Mouse (Mus musculus) 3T3-L1 (cell line): ENCODE results near the gene Cdadc1.

Source experiments
- DNase-seq: peaks from one replicate; pipeline ENCODE4 v3.0.0-alpha.2; 2015; ENCODE audit warnings: low read depth, low spot score

Cdadc1 gene

GRCm38 (mm10) chr14:59612920-59613625, 15.3 kb upstream of the Cdadc1 start:
- DNase-seq: peak; percentile 73

GRCm38 (mm10) chr14:59607021-59607420, 9.3 kb upstream of the Cdadc1 start:
- DNase-seq: no peak

GRCm38 (mm10) chr14:59605671-59606353, 8.1 kb upstream of the Cdadc1 start:
- DNase-seq: peak; percentile 79

- peak; percentile 58 for DNase-seq
These were observed 6.4 kb upstream of the Cdadc1 start for GRCm38 (mm10) chr14:59604002-59604645.

- no peak for DNase-seq
These were observed 485 bp upstream of the Cdadc1 start for GRCm38 (mm10) chr14:59598260-59598627.

- DNase-seq: no peak
These were observed 2.8 kb downstream of the Cdadc1 start for GRCm38 (mm10) chr14:59594988-59595387.

- DNase-seq: no peak
These were observed 5.2 kb downstream of the Cdadc1 start for GRCm38 (mm10) chr14:59592593-59592992.

GRCm38 (mm10) chr14:59591901-59592300, 5.9 kb downstream of the Cdadc1 start:
- no peak for DNase-seq

GRCm38 (mm10) chr14:59590614-59591013, 7.1 kb downstream of the Cdadc1 start:
- DNase-seq: peak; percentile 77

- DNase-seq: no peak
These were observed 21.4 kb downstream of the Cdadc1 start for GRCm38 (mm10) chr14:59576385-59576784.

- no peak for DNase-seq
These were observed 31.0 kb downstream of the Cdadc1 start for GRCm38 (mm10) chr14:59566756-59567155.

GRCm38 (mm10) chr14:59557886-59558285, 39.9 kb downstream of the Cdadc1 start:
- DNase-seq: no peak

GRCm38 (mm10) chr14:59557071-59557470, 40.7 kb downstream of the Cdadc1 start:
- DNase-seq: no peak

GRCm38 (mm10) chr14:59555928-59556531, 41.7 kb downstream of the Cdadc1 start:
- DNase-seq: peak; percentile 86

- DNase-seq: no peak
These were observed 42.7 kb downstream of the Cdadc1 start for GRCm38 (mm10) chr14:59555018-59555417.

- peak; percentile 40 for DNase-seq
These were observed 43.7 kb downstream of the Cdadc1 start for GRCm38 (mm10) chr14:59554025-59554424.

- DNase-seq: peak; percentile 18
These were observed 45.8 kb downstream of the Cdadc1 start for GRCm38 (mm10) chr14:59551956-59552355.

- peak; percentile 23 for DNase-seq
These were observed 46.9 kb downstream of the Cdadc1 start for GRCm38 (mm10) chr14:59550841-59551240.

- DNase-seq: no peak
These were observed 48.7 kb downstream of the Cdadc1 start for GRCm38 (mm10) chr14:59549106-59549505.

GRCm38 (mm10) chr14:59548532-59548931, 49.2 kb downstream of the Cdadc1 start:
- no peak for DNase-seq

- no peak for DNase-seq
These were observed 50.2 kb downstream of the Cdadc1 start for GRCm38 (mm10) chr14:59547530-59547929.

- no peak for DNase-seq
These were observed 51.4 kb downstream of the Cdadc1 start for GRCm38 (mm10) chr14:59546162-59546880.
